Mouse (Mus musculus): ENCODE measurements around the gene Mast4.

Gene Mast4

DNA sequence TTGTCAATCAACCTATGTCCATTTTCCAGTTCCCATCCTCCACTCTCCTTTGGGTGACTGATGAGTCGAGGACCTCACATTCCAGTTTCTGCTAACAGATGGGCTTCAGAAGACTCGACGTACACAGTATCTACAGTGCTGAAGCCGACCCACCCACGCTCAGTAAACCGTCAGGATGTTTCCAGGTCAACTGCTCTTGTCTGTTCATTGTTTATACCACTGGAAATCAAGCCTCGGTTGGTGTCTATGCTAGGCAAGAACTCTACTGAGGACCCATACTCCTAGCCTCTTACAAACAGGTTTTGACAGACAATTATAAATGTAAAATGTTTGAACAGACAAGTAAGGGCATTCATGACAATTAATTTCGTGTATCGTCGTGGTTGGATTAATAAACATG is 277.8 kb downstream of the Mast4 start:
- DNase-seq (ENCODE audit: low spot score in 2 of 2): no peak

DNA sequence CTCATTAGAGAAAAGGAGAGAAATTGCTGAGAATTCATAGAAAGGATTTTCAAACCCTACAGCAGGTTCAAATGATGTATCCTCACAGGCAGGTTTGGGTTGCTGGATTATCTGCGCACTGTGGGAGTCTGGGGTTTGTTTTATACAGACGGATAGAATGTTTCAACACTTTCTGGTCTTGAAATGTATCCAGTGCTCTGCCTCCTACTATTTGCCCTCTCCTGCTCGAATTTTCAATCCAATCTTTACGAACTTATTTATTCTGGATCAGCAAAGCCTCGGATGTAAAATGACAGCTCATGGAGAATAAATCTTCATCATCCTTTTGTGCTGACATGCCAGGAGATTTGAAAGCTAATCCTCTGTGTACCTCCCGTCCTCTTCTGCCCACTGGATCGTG is 281.6 kb downstream of the Mast4 start:
- no peak for DNase-seq (ENCODE audit: low spot score in 2 of 2)

DNA sequence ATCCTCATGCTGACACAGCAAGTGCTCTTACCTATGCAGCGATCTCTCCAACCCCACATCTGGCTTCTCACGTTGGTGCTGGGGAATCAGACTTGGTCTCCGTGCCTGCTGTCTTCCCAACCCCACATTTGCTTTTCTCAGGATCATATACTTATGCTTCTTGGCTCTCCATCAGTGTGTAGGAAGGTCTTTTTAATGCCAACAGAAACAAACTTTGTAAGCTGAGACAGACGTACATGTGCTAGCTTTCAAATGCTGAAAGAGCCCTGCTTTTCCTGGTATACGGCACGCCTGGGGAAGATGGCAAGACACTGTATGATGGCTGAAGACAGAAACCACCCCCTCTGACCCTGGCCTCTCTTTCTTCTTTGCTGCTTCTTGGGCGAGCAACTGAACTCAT is 285.3 kb downstream of the Mast4 start:
- DNase-seq (ENCODE audit: low spot score in 2 of 2): no peak

DNA sequence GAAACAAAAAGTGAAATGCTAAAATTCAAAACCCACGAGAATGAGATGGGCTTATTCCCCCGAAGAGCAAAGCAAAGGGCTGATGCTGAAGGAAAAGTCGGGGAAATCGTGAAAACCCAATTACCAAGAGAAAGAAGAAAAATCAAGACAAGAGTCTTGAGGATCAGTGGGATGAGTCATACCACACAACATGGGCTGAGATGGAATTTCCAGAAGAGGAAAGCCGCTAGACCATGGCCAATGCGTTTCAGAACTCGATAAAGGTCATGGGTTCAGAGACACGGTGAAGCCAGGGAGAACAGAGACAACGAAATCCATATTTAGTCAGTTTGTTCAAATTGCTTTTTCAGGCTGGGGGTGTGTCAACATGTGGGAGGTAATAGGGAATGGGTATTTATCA is 290.6 kb downstream of the Mast4 start:
- DNase-seq (ENCODE audit: low spot score in 2 of 2): no peak

DNA sequence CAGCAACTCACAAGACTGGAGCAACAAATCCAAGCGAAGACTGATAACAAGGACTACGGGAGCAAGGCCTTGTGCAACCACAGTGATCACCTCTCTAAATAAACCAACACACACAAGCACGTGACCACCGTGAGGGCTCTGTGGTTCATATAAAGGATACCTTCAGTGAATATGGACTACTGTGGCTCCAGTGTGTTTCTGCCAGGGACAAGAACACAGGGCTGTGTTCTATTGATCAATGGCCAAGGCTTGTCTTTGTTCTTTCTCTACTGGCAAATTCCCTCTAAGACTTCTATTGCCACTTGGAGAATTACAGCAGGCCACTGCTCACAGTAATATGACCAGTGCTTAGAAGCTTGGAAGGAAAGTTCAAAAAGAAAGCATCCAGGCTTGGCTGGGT is 291.3 kb downstream of the Mast4 start:
- no peak for DNase-seq (ENCODE audit: low spot score in 2 of 2)

DNA sequence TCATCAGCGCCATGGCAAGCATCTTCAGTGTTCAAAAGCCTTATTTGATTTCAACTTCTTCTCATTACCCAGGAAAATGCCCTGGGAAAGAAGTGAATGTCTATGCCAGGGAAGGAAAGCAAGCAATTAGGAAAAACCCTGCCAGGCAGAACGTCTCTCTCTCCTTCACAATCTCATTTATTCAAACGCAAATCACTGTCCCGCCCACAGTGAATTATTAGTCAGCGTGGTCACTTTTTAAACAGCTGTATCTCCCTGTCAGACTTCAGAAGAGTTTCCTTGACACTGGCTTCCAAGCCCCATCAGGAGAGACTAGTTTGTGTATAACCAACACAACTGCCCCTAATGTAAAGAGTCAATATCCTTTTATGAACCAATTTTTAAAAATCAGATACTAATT is 296.8 kb downstream of the Mast4 start:
- no peak for DNase-seq (ENCODE audit: low spot score in 2 of 2)

DNA sequence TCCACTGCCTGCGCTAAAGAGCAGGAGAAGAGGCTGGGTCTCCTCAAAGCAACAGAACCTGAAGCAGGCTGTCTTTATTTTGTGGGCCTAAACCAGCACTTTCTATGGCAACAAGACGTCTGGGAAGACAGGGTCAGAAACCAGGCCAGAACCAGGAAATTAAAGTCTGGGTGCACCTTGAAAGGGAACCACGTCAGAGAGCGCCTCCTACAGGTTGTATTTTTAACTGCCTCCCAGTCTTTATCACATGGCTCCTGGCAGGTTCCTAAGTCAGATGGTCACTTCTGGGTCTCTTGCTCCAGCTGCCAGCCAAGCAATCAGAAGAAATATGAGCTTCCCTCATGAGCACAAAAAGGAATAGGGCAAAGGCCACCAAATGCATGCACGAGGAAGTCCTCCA is 304.9 kb downstream of the Mast4 start:
- no peak for DNase-seq (ENCODE audit: low spot score in 2 of 2)

DNA sequence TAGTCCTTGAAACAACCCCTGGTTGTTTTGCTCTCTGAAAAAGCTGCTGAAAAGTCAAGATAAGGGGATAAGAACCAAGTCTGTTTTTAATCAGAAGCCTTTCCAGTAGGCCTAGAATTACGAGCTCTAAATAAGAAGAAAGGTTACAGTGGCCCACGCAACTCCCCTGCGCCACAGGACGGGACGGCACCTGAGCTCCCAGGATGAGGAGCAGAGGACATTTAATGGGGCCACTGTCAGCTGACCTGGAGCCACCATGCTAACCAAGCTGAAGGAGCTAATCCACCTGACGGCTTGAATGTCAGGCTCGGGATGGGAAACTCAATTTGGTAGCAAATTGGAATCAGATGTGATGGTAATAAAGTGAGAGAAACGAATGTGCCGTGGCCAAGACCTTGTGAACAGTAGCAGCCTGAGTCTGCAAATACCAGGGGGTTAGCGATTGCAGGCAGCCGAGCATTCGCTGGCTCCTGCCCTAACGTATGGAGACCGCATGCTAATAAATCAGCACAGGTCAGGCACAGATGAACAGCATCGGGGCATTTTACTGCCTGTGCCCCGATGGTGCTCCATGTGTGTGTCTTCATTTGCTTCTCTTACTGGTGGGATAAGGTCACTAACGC is 306.7 kb downstream of the Mast4 start:
- no peak for DNase-seq (ENCODE audit: low spot score in 2 of 2)

DNA sequence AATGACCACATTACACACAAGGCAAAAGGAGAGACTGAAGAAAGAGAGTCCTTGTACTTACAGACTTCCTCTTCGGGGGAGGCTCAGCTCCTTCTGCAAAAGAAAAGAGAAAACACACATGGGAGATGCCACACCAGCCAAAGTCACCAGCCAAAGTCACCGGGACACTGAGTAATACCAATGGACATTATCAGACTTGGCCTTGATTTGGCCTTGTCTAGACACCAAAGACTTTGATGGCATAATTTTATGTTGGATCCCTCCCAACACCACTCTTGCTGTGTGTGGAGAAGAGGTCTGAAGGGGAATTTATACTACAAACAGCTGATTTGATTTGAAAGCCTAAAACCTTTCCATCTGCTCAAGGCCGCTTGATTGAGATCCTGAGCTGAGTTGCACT is 308.8 kb downstream of the Mast4 start:
- DNase-seq (ENCODE audit: low spot score in 2 of 2): no peak

DNA sequence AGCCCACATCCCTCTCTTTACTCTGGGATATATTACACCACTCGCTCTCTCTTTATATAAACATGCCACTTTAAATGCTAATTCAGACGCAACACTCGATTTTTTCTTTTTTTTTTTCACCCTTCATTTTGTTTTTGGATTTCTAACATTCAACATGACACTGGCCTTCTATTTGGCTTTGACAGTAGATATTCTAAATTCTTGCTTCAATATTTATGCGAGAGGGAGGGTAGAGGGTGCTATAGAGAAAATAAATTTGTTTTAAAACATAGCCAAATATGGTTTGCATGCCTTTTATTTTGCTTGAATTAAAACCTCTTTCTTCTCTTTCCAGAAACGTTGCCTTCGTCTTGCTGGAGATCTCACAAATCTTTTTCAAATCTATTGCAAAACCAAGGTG is 315.8 kb downstream of the Mast4 start:
- DNase-seq (ENCODE audit: low spot score in 2 of 2): no peak

DNA sequence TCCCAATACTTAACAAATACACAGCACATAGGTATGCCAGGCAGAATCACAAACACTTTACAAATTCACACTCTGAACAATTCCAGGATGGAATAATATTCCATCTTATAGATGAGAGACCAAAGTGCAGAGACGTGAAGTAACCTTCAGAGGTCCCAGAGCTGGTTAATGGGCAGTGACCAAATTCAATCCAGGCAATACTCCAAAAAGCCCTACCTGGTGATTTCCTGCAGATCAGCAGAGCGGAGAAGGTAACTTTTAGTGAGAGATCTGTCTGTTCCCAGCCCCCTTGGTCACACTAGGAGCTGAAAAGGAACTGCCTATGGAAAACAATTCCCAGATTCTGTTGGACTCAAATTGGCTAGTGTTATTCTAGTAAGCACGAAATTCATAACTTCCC is 316.6 kb downstream of the Mast4 start:
- no peak for DNase-seq (ENCODE audit: low spot score in 2 of 2)

DNA sequence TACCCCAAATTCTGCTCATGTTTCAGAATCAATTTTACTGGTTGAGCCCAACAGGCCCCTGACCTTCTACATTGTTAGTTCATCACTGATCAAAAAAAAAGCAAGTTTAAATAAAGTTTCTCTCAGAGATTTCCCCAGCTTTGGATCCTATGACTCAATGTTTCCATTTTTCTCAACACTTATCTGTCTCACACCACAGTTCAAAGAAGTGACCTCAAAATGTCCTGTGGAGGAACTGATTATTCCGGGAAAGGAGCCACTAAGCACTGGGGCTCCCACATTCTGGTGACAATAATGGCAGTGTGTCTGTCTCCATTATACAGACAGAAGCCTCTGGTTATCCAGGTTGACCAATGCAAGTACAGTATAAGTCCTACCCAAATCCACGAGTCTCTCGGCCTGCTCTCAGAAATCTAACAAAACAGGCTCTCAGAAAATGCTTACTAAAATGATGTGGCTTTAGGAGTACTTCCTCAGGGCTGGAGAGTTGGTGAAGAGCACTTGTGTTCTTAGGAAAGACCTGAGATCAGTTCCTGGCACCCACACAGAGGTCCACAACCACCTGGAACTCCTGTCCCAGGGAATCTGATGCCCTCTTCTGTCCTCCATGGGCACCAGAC is 319.1 kb downstream of the Mast4 start:
- no peak for DNase-seq (ENCODE audit: low spot score in 2 of 2)

DNA sequence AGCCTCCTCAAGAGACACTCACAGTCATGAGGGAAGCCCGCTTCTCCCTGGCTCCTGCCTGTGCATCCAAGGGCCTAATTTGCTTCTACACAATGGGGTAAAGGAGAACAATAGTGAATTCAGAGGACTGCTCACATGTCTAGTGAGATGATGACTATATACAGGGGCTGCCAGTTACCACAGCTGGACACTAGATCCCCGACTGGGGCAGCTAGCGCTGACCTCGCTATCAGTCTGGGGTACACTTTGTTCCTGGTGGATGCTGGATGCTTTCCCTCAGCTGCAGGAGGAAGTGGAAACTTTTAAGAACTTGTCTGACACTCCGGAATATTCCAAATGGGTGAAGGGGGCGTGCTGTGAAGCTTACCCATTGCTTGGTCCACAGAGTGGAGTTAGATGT is 319.7 kb downstream of the Mast4 start:
- no peak for DNase-seq (ENCODE audit: low spot score in 2 of 2)

DNA sequence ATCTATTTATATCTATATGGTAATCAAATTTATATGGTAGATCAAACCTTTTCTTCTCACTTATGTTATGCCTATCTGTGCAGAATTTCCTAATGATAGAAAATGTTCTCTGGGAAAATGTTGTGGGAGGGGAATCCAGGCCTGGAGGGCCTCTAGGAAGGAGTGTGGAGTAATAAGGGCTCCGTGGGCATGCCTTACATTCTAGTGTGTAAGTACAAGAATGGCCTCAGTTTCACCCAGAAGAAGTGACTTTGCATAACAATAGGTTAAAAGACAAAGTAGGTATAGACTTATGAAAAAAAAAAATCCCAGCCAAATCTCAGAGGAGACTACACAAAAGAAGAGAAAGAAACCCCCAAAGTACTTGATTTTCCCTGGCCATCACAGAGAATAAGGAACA is 320.1 kb downstream of the Mast4 start:
- no peak for DNase-seq (ENCODE audit: low spot score in 2 of 2)

DNA sequence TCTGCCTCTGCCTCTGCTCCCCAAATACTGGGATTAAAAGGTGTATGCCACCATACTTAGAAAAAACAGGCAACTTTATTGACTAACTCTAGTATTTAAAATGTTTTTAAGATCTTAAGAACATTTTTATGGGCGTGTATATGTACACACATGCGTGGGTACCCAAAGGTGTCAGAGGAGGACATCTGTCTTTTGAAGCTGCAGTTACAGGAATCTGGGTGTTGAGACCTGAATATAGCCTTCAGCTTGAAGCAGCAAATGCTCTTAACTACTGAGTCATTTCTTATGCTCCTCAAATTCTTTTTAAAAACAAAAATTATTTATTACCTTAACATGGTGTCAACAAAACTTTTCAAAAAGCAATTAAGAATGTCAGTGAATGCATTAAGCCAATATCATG is 329.1 kb downstream of the Mast4 start:
- DNase-seq (ENCODE audit: low spot score in 2 of 2): no peak

DNA sequence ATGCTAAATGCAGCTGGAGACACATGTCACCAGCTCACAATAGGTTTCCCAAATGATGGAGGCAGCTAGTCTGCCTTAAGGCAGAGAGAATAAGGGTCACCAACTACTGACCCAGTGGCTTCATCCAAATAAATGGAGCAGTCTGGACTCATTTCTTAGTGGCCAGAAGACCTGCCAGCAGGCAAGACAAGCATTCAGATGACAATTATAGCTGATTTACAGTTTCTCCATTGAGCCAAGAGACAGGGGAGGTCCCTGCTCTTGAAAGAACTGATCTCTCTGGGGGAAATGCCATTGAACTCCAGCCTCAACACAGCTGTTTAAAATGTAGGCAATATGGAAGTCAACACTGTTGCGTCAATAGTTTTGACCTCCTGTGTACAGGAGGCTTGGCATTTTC is 332.5 kb downstream of the Mast4 start:
- no peak for DNase-seq (ENCODE audit: low spot score in 2 of 2)

DNA sequence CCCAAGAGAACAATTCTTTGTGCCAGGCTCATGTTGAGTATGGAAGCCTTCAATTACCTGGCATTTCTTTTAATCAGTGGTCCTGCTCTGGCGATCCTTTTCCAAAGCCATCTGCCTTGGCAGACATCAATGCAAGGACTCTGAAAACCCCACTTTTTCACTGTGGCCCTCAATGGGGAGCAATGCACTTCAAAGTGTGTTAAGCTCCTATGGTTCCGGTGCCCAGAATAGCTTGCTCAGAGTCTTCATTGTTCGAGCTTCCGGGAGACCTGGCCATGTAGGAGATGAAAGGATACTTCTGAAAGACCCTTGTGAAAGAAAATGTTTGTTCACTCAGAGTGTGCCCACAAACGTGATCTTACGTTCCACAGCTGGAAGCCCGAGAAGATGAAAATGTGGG is 333.4 kb downstream of the Mast4 start:
- DNase-seq (ENCODE audit: low spot score in 2 of 2): no peak

DNA sequence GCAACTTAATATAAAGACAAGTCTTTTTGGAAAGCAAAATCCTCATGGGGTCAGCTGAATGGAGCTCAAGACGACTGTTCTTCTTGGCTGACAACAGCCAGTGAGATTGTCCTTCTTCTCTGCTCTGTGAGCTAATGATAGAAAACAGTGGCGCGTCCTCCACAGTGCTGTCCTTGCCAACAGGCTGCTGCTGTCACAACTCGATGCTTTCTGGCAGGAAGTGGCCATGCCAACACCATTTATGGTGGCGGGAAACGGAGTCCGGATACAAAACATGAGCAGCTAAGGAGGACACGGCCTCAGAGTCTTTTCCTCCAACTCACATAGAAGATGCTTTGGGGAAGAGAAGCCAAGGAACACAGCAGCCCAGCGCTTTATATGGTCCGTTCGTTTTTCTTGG is 340.2 kb downstream of the Mast4 start:
- DNase-seq (ENCODE audit: low spot score in 2 of 2): no peak

DNA sequence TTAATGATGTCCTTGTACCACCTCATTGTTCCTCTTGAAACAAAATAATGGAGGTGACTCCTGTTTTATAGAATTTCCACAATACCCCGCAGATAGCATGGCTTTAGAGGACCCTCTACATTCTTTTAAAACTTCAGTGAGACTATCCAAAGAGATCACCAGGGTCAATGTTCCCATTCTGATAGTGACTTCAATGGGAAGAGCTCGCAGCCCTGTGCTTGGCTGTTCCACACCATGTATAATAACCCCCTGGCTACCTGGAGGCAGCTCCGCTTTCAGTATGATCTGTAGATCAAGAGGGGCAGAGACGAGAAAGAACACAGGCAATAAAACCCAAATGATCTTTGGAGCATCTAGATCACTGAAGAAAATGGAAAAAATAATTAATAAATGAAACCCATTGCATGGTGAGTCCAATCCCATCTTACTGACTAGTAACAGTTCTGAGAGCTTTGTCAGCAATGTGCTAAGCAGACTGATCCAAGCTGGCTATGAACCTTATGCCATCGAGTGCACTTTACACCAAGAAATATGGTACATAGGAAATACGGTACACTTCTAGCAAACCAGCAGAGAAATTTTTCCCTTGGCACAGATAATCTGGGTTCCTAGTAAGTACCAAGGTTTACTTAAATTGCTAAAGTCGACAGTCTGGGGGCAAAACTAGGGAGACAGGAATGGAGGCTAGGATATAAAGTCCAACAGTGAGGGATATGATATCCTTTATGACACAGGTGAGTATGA is 341.4 kb downstream of the Mast4 start:
- DNase-seq (ENCODE audit: low spot score in 2 of 2): no peak

DNA sequence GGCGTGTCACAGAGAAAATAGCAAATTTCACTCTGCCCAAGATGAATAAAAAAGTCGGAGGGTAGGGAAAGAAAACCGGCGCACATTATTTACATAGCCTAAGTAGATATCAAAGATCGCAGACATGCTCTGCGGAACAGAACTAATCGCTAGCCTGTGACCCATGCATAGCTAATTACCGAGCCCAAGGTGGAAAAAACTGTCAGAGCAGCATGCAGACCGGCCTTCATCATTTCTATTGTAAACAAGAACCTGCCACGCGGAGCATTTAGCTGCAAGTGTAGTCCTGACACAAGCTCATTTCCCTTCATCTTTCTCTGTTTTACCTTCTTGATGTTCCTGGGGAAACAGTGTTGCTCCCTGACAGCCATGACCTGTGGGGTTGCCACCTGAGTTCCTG is 342.4 kb downstream of the Mast4 start:
- DNase-seq (ENCODE audit: low spot score in 2 of 2): no peak

DNA sequence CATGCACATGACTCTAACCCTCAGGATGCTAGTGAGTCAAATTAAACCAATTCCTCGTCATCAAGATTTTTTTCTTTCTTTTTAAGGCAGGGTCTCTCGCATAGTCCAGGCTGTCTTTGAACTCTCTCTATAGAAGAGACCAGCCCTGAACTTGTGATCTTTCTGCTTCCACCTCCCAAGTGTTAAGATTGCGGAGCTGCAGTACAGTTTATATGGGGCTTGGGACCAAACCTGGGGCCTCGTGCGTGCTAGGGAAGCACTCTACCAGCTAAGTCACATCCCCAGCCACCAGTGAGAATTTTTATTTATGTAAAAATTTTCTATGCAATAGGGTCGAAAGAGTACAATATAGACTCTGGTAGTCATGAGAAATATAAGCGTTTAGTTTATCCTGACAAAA is 343.1 kb downstream of the Mast4 start:
- no peak for DNase-seq (ENCODE audit: low spot score in 2 of 2)

DNA sequence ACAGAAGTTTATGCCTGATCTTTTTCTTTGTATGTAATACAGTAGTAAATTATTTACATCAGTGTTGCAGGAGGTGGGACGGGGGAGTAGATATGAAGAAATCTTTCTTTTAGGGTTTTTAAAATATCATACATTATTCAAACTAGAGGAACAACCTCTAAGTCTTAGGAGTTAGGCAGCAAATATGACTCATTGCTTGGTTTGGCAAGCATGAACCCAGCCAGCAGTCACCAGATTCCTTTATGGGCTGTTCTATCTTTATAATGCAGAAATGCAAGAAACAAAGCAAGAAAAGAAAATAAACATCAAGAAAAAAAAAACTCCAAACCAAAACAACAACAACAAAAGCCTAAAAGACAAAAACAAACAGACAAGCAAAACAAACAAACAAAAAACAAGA is 344.2 kb downstream of the Mast4 start:
- no peak for DNase-seq (ENCODE audit: low spot score in 2 of 2)

DNA sequence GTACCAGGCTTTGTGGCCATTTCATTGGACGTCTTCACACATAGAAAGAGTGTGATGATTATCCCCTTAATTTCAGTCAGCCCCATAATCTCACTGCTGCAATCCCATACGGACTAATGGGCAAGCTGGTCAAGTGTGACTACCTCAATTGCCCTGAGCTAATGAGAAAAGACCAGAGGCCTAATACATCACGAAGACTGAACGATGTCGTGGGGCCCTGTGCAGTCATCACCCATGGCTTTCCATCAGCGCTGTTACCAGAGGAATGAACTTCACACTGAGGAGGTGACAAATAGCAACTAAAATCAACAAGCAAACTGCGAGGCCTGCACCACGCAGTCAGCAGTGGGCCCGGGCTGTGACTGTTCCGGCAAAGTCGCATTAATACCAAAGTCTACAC is 344.7 kb downstream of the Mast4 start:
- DNase-seq (ENCODE audit: low spot score in 2 of 2): no peak

DNA sequence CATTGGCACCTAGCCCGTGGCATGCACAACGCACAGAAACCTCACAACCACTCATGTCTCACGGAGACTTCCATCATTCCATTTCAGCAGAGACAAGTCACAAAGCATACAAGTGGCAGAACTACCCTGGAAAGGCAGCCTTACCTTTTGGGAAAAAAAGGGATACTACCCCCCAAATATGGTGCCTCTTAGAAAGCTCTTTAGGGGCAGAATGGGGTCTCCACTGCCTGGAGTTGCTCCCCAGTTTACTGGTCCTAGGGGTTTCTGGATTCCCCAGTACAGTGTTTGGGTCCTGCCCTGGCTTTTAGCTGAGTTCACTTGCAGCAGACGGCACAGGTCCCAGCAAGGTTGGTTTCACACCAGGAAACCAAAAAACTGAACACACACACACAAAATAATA is 345.3 kb downstream of the Mast4 start:
- no peak for DNase-seq (ENCODE audit: low spot score in 2 of 2)
